Comparison of ENCODE assay signal across 13 mouse cellular contexts in the genomic region with DNA sequence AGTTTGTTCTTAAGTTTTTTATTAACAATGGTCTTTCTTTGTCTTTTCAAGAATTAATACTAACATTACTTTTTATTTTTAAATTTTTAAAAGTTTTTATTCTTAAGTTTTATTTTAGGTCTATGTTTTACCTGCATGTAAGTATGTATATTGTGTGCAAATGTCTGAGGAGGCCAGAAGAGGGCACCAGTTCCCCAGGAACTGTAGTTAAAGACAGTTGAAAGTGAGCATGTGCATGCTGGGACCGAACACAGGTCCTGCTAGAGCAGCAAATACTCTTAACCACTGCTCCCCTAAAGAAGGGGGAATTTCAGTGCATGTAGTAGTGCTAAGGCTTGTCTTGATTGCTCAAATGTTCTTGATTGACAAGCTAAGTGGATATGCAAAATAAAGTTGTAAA.
DNase-seq lines count a peak whose midpoint lies in the region; ATAC-seq and TF ChIP-seq lines count a peak whose summit lies in the region.
"Had no signal": no experiment of that assay in that cellular context is flagged by ENCODE, and none has a peak within 500 bp of the region (broad histone marks: within the 10 kb centered on the region; RNA-seq: fewer than 3 reads in every experiment).

No protein-coding gene starts in this region.

- H3K9ac ChIP-seq in midbrain, postnatal 0 days (replicated peaks; ENCODE audit: low read length, poor library complexity, severe bottlenecking): no peak overlapping the region
- no peak overlapping the region for H3K9ac ChIP-seq in midbrain, embryonic 15.5 days
- H3K9ac ChIP-seq: forebrain, embryonic 13.5 days; heart, embryonic 13.5 days; midbrain, embryonic 12.5 days had no signal

- 83% methylated on average over 1 of the region's 1 CpGs for WGBS in heart, embryonic 10.5 days
- 88% methylated on average over 1 of the region's 1 CpGs for WGBS in midbrain, postnatal 0 days
- 90% methylated on average over 1 of the region's 1 CpGs for WGBS in midbrain, embryonic 15.5 days

- no peaks in the 10 kb centered on the region for H3K27me3 ChIP-seq in heart, embryonic 10.5 days (ENCODE audit: insufficient read depth, poor library complexity, severe bottlenecking)
- no peaks in the 10 kb centered on the region for H3K27me3 ChIP-seq in midbrain, postnatal 0 days (ENCODE audit: insufficient read depth, low read length)
- H3K27me3 ChIP-seq in midbrain, embryonic 15.5 days (replicated peaks): no peaks in the 10 kb centered on the region
- H3K27me3 ChIP-seq: forebrain, embryonic 13.5 days; heart, embryonic 13.5 days; midbrain, embryonic 12.5 days had no signal

- no peak overlapping the region for H3K4me3 ChIP-seq in heart, embryonic 10.5 days
- H3K4me3 ChIP-seq in midbrain, postnatal 0 days (ENCODE audit: low read depth, low read length): no peak overlapping the region
- no peak overlapping the region for H3K4me3 ChIP-seq in midbrain, embryonic 15.5 days
- H3K4me3 ChIP-seq: forebrain, embryonic 13.5 days; heart, embryonic 13.5 days; midbrain, embryonic 12.5 days had no signal

- DNase-seq in heart, adult 11 months: peak; percentile 67
- no peak for DNase-seq in heart, embryonic 10.5 days (ENCODE audit: low spot score)
- DNase-seq in midbrain, postnatal 0 days (ENCODE audit: low spot score): no peak
- peak; percentile 17 for DNase-seq in c-Kit-positive CD71-negative TER-119-negative erythroid progenitor cells, embryonic 14.5 days (ENCODE audit: low read depth)
- peak; percentile 5 for DNase-seq in thymus, postnatal 25 days
- DNase-seq in ovary, postnatal 10 days (ENCODE audit: low spot score): no peak

- H3K4me2 ChIP-seq in midbrain, postnatal 0 days (ENCODE audit: low read depth, low read length, poor library complexity, severe bottlenecking): no peak overlapping the region
- no peak overlapping the region for H3K4me2 ChIP-seq in midbrain, embryonic 15.5 days
- H3K4me2 ChIP-seq: forebrain, embryonic 13.5 days; heart, embryonic 13.5 days; midbrain, embryonic 12.5 days had no signal

- H3K36me3 ChIP-seq in heart, embryonic 10.5 days: peaks cover 5% of the 10 kb centered on the region; the same call in 1 of the 2 replicates
- no peaks in the 10 kb centered on the region for H3K36me3 ChIP-seq in midbrain, postnatal 0 days (ENCODE audit: insufficient read depth, low read length)
- H3K36me3 ChIP-seq in midbrain, embryonic 15.5 days (replicated peaks): no peaks in the 10 kb centered on the region
- H3K36me3 ChIP-seq: G1E; midbrain, embryonic 12.5 days had no signal

- TF ChIP-seq CTCF in midbrain, postnatal 0 days (IDR thresholded peaks at IDR 0.05): peak; percentile 52

- no peaks in the 10 kb centered on the region for H3K9me3 ChIP-seq in heart, embryonic 10.5 days
- no peaks in the 10 kb centered on the region for H3K9me3 ChIP-seq in midbrain, postnatal 0 days (ENCODE audit: low read length)
- H3K9me3 ChIP-seq in midbrain, embryonic 15.5 days: no peaks in the 10 kb centered on the region
- H3K9me3 ChIP-seq: forebrain, embryonic 13.5 days; G1E had no signal

- H3K27ac ChIP-seq in heart, embryonic 10.5 days: no peak overlapping the region
- H3K27ac ChIP-seq in midbrain, postnatal 0 days (ENCODE audit: low read depth, low read length): no peak overlapping the region
- no peak overlapping the region for H3K27ac ChIP-seq in midbrain, embryonic 15.5 days
- H3K27ac ChIP-seq: forebrain, embryonic 13.5 days; heart, embryonic 13.5 days; midbrain, embryonic 12.5 days had no signal

- no peak for ATAC-seq in midbrain, postnatal 0 days (ENCODE audit: low FRiP score)
- no peak for ATAC-seq in midbrain, embryonic 15.5 days (replicated peaks)
- ATAC-seq in megakaryocyte, adult 5-6 weeks (ENCODE audit: poor library complexity, severe bottlenecking): no peak
- ATAC-seq: forebrain, embryonic 13.5 days; hindbrain, embryonic 16.5 days had no signal

- H3K4me1 ChIP-seq in heart, embryonic 10.5 days: peaks cover 23% of the 10 kb centered on the region
- H3K4me1 ChIP-seq in midbrain, postnatal 0 days (ENCODE audit: insufficient read depth, low read length): no peaks in the 10 kb centered on the region
- H3K4me1 ChIP-seq in midbrain, embryonic 15.5 days: 0 out of 2 replicates have a peak, but pooled peaks cover 10% of the 10 kb centered on the region

Comparison
In these comparisons a context has a peak if more than half of its experiments do, and no peak if none do; other contexts are left out.
1. DNase-seq: peak in heart, adult 11 months (single experiment), c-Kit-positive CD71-negative TER-119-negative erythroid progenitor cells, embryonic 14.5 days (single experiment) and thymus, postnatal 25 days (single experiment); none in heart, embryonic 10.5 days (single experiment), midbrain, postnatal 0 days (single experiment) and ovary, postnatal 10 days (single experiment).